Mouse (Mus musculus) myocyte (in vitro differentiated cells): ENCODE data around the gene Kmt5b. TPM values are rescaled to one million over a fixed set of nuclear protein-coding genes. Genes with fewer than 3 reads are reported as not detected.

Experiments used
- H3K27me3 ChIP-seq: one replicate; pipeline ENCODE4 v1.6.1; 2011; ENCODE audit not compliant: control insufficient read depth, insufficient read depth, insufficient read length
- H3K36me3 ChIP-seq: one replicate; pipeline ENCODE4 v1.6.1; 2011; ENCODE audit not compliant: control insufficient read depth, insufficient read depth
- H3K4me2 ChIP-seq: one replicate; pipeline ENCODE4 v1.6.1; 2011; ENCODE audit warnings: low read depth, control low read depth
- H3K4me3 ChIP-seq: one replicate; pipeline ENCODE4 v1.5.1; 2011; ENCODE audit warnings: mild to moderate bottlenecking, control low read depth, moderate library complexity
- H3K79me2 ChIP-seq: one replicate; pipeline ENCODE4 v1.6.1; 2011; ENCODE audit not compliant: control insufficient read depth, insufficient read depth
- H3ac ChIP-seq: one replicate; pipeline ENCODE4 v1.6.1; 2011; ENCODE audit not compliant: control insufficient read depth, insufficient read length
- CEBPB ChIP-seq: IDR thresholded peaks from 2 replicates; pipeline ENCODE4 v1.6.1; 2011; ENCODE audit warnings: mild to moderate bottlenecking, moderate library complexity; ENCODE audit not compliant: poor library complexity, insufficient read depth, severe bottlenecking
- E2F4 ChIP-seq: IDR thresholded peaks from one replicate; pipeline ENCODE4 v1.6.1; 2011; ENCODE audit warnings: mild to moderate bottlenecking, control low read depth, moderate library complexity; ENCODE audit not compliant: insufficient read depth
- MAX ChIP-seq: IDR thresholded peaks from one replicate; pipeline ENCODE4 v1.6.1; 2011; ENCODE audit warnings: low read depth, mild to moderate bottlenecking, control low read depth
- MYOD1 ChIP-seq, 3 experiments: IDR thresholded peaks; one replicate each; pipeline ENCODE4 v1.6.1; 2011; ENCODE audit warnings: control low read depth in 2 of 3, low read depth in 2 of 3, mild to moderate bottlenecking in 2 of 3, moderate library complexity in 1 of 3; ENCODE audit not compliant: insufficient read length in 2 of 3, control insufficient read depth in 1 of 3
- MYOG ChIP-seq, 3 experiments: IDR thresholded peaks; one replicate each; pipeline ENCODE4 v1.6.1; 2011; ENCODE audit warnings: control low read depth in 2 of 3, low read depth in 2 of 3, mild to moderate bottlenecking in 2 of 3; ENCODE audit not compliant: insufficient read length in 2 of 3, control insufficient read depth in 1 of 3, insufficient read depth in 1 of 3
- POLR2A ChIP-seq: IDR thresholded peaks from one replicate; pipeline ENCODE4 v1.6.1; 2011; ENCODE audit warnings: low read depth, mild to moderate bottlenecking, control low read depth, moderate library complexity; ENCODE audit not compliant: insufficient read length
- POLR2AphosphoS2 ChIP-seq: IDR thresholded peaks from one replicate; pipeline ENCODE4 v1.6.1; 2011; ENCODE audit warnings: low read depth, control low read depth; ENCODE audit not compliant: insufficient read length
- REST ChIP-seq: IDR thresholded peaks from one replicate; pipeline ENCODE4 v1.6.1; 2011; ENCODE audit warnings: mild to moderate bottlenecking, control low read depth, moderate library complexity; ENCODE audit not compliant: insufficient read depth, insufficient read length
- SRF ChIP-seq: IDR thresholded peaks from one replicate; pipeline ENCODE4 v1.6.1; 2011; ENCODE audit warnings: low read depth; ENCODE audit not compliant: control insufficient read depth, insufficient read length
- TCF12 ChIP-seq: IDR thresholded peaks from one replicate; pipeline ENCODE4 v1.6.1; 2011; ENCODE audit warnings: mild to moderate bottlenecking, control low read depth; ENCODE audit not compliant: poor library complexity, insufficient read depth, severe bottlenecking
- TCF3 ChIP-seq: IDR thresholded peaks from one replicate; pipeline ENCODE4 v1.6.1; 2011; ENCODE audit warnings: low read depth, control low read depth; ENCODE audit not compliant: insufficient read length
- USF1 ChIP-seq: IDR thresholded peaks from one replicate; pipeline ENCODE4 v1.6.1; 2011; ENCODE audit warnings: low read depth, mild to moderate bottlenecking, control low read depth, moderate library complexity
- polyA plus RNA-seq: library from polyadenylated mRNA; unstranded; fragments of >200 nt; fragmentation: generic; extraction: Trizol; gene quantifications from one replicate; pipeline ENCODE4 v1.2.1, GENCODE M21; 2012; ENCODE audit warnings: missing spikeins

The Kmt5b gene
- polyA plus RNA-seq, 1 experiment = 8.0 TPM

DNA sequence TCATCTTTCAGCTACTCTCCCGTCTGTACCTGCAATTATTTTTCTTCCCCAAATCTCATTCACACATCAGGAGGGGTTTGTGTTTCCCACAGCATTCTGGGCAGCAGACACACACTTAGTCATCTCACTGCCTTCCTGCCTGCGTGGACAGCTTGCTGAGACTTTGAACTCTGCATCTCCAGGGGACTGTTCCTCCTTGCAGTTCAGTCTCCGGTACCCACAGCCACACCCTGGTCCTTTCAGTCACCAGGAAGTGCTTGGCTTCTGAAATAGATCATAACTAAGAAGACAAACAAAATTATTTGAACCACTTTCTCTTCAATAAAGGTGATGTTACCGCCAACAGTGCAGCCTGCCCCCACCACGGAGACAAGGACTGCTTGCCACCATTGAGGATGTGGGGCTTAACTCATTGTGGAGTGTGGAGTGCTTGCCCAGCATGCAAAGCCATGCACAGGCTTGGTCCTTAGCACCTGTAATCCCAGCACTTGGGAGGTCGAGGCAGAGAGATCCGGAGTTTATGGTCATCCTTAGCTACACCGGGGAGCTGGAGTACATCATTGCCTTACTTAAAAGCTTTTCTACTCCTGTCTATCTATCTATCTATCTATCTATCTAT lies 14.5 kb upstream of the Kmt5b start:
- Histone ChIP-seq H3K4me2 (peak overlapping the region; percentile 42), H3ac (no peak overlapping the region), H3K36me3 (no peaks in the 10 kb centered on the region), H3K27me3 (no peaks in the 10 kb centered on the region), H3K4me3 (no peak overlapping the region), H3K79me2 (no peaks in the 10 kb centered on the region)
- TF ChIP-seq MYOD1 (IDR thresholded peaks at IDR 0.05; ENCODE audit: control insufficient read depth in 1 of 3, insufficient read length in 2 of 3, low read depth in 2 of 3) = no peak
- TF ChIP-seq TCF3 = no peak
- TF ChIP-seq MYOG (IDR thresholded peaks at IDR 0.05; ENCODE audit: control insufficient read depth in 1 of 3, insufficient read depth in 1 of 3, insufficient read length in 2 of 3, low read depth in 2 of 3) = no peak
- TF ChIP-seq E2F4 = no peak
- TF ChIP-seq POLR2AphosphoS2 = no peak
- TF ChIP-seq MAX = no peak
- TF ChIP-seq REST = no peak
- TF ChIP-seq SRF = no peak
- no peak for TF ChIP-seq TCF12
- no peak for TF ChIP-seq USF1
- TF ChIP-seq CEBPB = no peak

DNA sequence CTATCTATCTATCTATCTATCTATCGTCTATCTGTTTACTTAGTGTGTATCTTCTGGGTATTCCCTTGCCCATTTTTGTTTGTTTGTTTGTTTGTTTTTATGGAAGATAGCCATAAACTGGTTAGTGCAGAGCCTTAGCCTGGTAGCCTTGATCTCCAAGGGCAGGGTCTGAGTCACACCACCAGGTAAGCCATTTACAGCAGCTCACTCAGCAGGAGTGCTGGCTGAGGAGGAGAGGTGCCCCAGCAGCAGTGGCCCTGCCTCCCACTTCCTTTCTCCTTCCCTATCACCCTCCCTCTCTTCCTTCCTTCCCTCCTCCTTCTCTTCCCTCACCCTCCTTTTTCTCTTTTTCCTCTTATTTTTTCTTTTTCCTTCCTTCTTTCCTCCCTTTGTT lies 14.0 kb upstream of the Kmt5b start:
- TF ChIP-seq MYOG (IDR thresholded peaks at IDR 0.05; ENCODE audit: control insufficient read depth in 1 of 3, insufficient read depth in 1 of 3, insufficient read length in 2 of 3, low read depth in 2 of 3) (no peak), REST (no peak), MAX (no peak), CEBPB (no peak), SRF (no peak), POLR2A (no peak), POLR2AphosphoS2 (no peak), USF1 (no peak), TCF3 (no peak), E2F4 (no peak)

DNA sequence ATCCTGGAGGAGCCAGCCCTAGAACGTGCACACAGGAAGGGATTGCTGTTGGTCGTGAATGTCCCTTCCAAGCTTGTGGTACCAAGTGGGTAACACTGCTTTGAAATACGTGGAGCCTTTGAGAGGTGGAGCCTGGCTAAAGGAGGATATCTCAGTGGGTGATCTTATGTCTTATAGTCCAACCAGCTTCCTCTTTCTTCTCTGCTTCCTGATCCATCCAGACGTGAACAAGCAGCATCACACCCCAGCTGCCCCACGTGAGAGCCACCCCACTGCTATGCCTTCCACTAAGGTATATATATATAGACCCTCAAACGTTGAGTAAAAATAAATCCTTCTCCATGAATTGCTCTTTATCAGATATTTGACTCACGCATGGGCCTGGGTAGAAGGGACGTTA lies 13.5 kb upstream of the Kmt5b start:
- H3K27me3 ChIP-seq = no peaks in the 10 kb centered on the region
- H3K4me3 ChIP-seq = no peak overlapping the region
- no peaks in the 10 kb centered on the region for H3K79me2 ChIP-seq
- H3ac ChIP-seq = no peak overlapping the region
- no peaks in the 10 kb centered on the region for H3K36me3 ChIP-seq
- no peak for TF ChIP-seq SRF
- H3K4me2 ChIP-seq = no peak overlapping the region

More for the DNA sequence above, 14.0 kb upstream of the Kmt5b start:
- Histone ChIP-seq H3ac (no peak overlapping the region), H3K4me2 (no peak overlapping the region), H3K4me3 (no peak overlapping the region), H3K36me3 (no peaks in the 10 kb centered on the region), H3K27me3 (no peaks in the 10 kb centered on the region), H3K79me2 (no peaks in the 10 kb centered on the region)

DNA sequence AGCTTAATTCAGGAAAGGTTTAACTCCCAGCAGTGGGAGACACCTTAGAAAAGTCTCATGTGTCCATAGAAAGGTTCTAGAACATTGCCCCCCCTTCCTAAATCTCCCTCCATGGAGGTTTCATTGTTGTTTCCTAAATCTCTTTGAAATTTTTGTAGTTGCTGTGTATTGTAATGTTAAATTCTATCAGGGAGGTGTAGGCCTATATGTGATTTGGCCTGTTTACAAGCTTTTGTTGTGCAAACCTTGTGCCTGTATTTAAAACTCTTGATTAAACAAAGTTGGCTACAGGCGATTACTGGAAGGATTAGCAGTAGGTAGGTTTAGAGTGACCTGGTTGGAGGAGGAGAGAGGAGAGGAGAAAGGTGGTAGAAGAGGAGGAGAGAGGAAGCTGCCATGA lies 9.4 kb upstream of the Kmt5b start:
- Histone ChIP-seq H3K4me2 (no peak overlapping the region), H3K79me2 (no peaks in the 10 kb centered on the region), H3K4me3 (no peak overlapping the region), H3ac (no peak overlapping the region), H3K36me3 (no peaks in the 10 kb centered on the region), H3K27me3 (no peaks in the 10 kb centered on the region)
- no peak for TF ChIP-seq MAX
- no peak for TF ChIP-seq MYOD1 (IDR thresholded peaks at IDR 0.05; ENCODE audit: control insufficient read depth in 1 of 3, insufficient read length in 2 of 3, low read depth in 2 of 3)
- TF ChIP-seq REST = no peak
- TF ChIP-seq CEBPB = no peak
- TF ChIP-seq POLR2A = no peak
- no peak for TF ChIP-seq TCF3
- TF ChIP-seq E2F4 = no peak
- no peak for TF ChIP-seq POLR2AphosphoS2
- no peak for TF ChIP-seq MYOG (IDR thresholded peaks at IDR 0.05; ENCODE audit: control insufficient read depth in 1 of 3, insufficient read depth in 1 of 3, insufficient read length in 2 of 3, low read depth in 2 of 3)
- no peak for TF ChIP-seq SRF
- no peak for TF ChIP-seq USF1
- TF ChIP-seq TCF12 = no peak

DNA sequence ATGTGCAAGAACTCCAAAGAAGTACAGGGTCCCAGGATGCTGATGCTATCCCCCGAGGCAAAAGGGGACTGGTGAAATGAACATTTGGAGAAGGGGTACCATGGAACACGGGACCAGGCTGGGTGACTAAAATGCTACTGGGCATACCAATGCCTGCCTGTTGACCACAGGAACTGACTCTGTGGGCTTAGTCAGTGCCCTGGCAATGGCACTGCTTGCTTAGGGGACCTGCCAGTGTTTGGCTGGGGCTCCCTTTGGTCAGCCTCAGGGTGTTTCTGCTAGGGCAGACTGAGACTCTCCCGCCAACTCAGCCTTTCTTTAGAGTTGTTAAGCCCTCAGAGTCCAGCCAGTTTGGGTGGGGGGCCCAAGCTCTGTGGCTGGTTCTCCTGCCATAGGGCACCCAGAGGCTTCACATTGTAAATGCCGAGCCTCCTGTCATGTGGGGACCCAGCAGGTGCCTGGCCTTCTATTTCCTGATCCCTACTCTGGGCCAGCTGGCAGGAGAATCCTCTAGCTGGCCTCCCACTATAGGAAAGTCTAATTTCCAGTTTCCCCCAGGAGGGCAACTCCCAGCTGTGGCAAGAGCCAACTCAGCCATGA lies 1.9 kb upstream of the Kmt5b start:
- Histone ChIP-seq H3K79me2 (peaks cover 14% of the 10 kb centered on the region), H3K4me3 (no peak overlapping the region), H3K4me2 (peak overlapping the region; percentile 19), H3ac (no peak overlapping the region), H3K36me3 (no peaks in the 10 kb centered on the region), H3K27me3 (no peaks in the 10 kb centered on the region)
- TF ChIP-seq MYOG (IDR thresholded peaks at IDR 0.05; ENCODE audit: control insufficient read depth in 1 of 3, insufficient read depth in 1 of 3, insufficient read length in 2 of 3, low read depth in 2 of 3) (peak in 1 of 3 experiments; percentile 5), POLR2AphosphoS2 (peak; percentile 49), TCF3 (no peak), MYOD1 (IDR thresholded peaks at IDR 0.05; ENCODE audit: control insufficient read depth in 1 of 3, insufficient read length in 2 of 3, low read depth in 2 of 3) (peak in 1 of 3 experiments; percentile 18), REST (no peak)
